Mouse (Mus musculus): ENCODE measurements around the gene Iah1.

The Iah1 gene

GRCm38 (mm10) chr12:21318143-21318895 is 2.1 kb downstream of the Iah1 start:
- DNase-seq (ENCODE audit: low spot score in 2 of 2), result peak; percentile 61 to 88

- DNase-seq (ENCODE audit: low spot score in 2 of 2), result no peak
Measured at GRCm38 (mm10) chr12:21320317-21320716, 4.1 kb downstream of the Iah1 start.

GRCm38 (mm10) chr12:21321170-21321569 is 5.0 kb downstream of the Iah1 start:
- DNase-seq (ENCODE audit: low spot score in 2 of 2), result no peak

- no peak for DNase-seq (ENCODE audit: low spot score in 2 of 2)
Measured at GRCm38 (mm10) chr12:21322296-21322695, 6.1 kb downstream of the Iah1 start.

GRCm38 (mm10) chr12:21322856-21323255 is 6.7 kb downstream of the Iah1 start:
- DNase-seq (ENCODE audit: low spot score in 2 of 2), result no peak

- DNase-seq (ENCODE audit: low spot score in 2 of 2), result no peak
Measured at GRCm38 (mm10) chr12:21324101-21324500, 7.9 kb downstream of the Iah1 start.

GRCm38 (mm10) chr12:21325266-21325665 is 9.1 kb downstream of the Iah1 start:
- no peak for DNase-seq (ENCODE audit: low spot score in 2 of 2)

GRCm38 (mm10) chr12:21326325-21326724 is 10.1 kb downstream of the Iah1 start:
- no peak for DNase-seq (ENCODE audit: low spot score in 2 of 2)

GRCm38 (mm10) chr12:21329661-21330400 is 13.6 kb downstream of the Iah1 start:
- DNase-seq (ENCODE audit: low spot score in 2 of 2), result no peak

GRCm38 (mm10) chr12:21330961-21331576 is 14.9 kb downstream of the Iah1 start:
- DNase-seq (ENCODE audit: low spot score in 2 of 2), result no peak

- DNase-seq (ENCODE audit: low spot score in 2 of 2), result no peak
Measured at GRCm38 (mm10) chr12:21331711-21332110, 15.5 kb downstream of the Iah1 start.

- no peak for DNase-seq (ENCODE audit: low spot score in 2 of 2)
Measured at GRCm38 (mm10) chr12:21333021-21333420, 16.8 kb downstream of the Iah1 start.

- DNase-seq (ENCODE audit: low spot score in 2 of 2), result no peak
Measured at GRCm38 (mm10) chr12:21333766-21334165, 17.6 kb downstream of the Iah1 start.

- peak in 1 of 2 experiments; percentile 65 for DNase-seq (ENCODE audit: low spot score in 2 of 2)
Measured at GRCm38 (mm10) chr12:21335869-21336268, 19.7 kb downstream of the Iah1 start.

- DNase-seq (ENCODE audit: low spot score in 2 of 2), result no peak
Measured at GRCm38 (mm10) chr12:21337171-21337570, 21.0 kb downstream of the Iah1 start.

- no peak for DNase-seq (ENCODE audit: low spot score in 2 of 2)
Measured at GRCm38 (mm10) chr12:21340674-21341073, 24.5 kb downstream of the Iah1 start.

- no peak for DNase-seq (ENCODE audit: low spot score in 2 of 2)
Measured at GRCm38 (mm10) chr12:21346972-21347371, 30.8 kb downstream of the Iah1 start.

- no peak for DNase-seq (ENCODE audit: low spot score in 2 of 2)
Measured at GRCm38 (mm10) chr12:21350113-21350876, 34.1 kb downstream of the Iah1 start.

GRCm38 (mm10) chr12:21353681-21354080 is 37.5 kb downstream of the Iah1 start:
- DNase-seq (ENCODE audit: low spot score in 2 of 2), result no peak

GRCm38 (mm10) chr12:21362686-21363085 is 46.5 kb downstream of the Iah1 start:
- DNase-seq (ENCODE audit: low spot score in 2 of 2), result no peak

GRCm38 (mm10) chr12:21363195-21363594 is 47.0 kb downstream of the Iah1 start:
- no peak for DNase-seq (ENCODE audit: low spot score in 2 of 2)
